Mouse (Mus musculus) forebrain, postnatal 0 days (tissue): ENCODE measurements at regions not wholly inside any gene's neighbourhood (a gene's known extent, or its start where the extent isn't known, plus 50 kb on each side); places are given as distances from the start of the nearest gene placed in this dataset.
A peak's percentile ranks its signal among the peaks of the same experiment; 100 is the strongest.

Experiments
- ATAC-seq: fragments of 200-750 bp; cut with Nextera tagmentation; 2 replicates; pipeline ENCODE4 v1.8.0; 2017; ENCODE audit warnings: mild to moderate bottlenecking, moderate library complexity
- DNase-seq: peaks from one replicate; pipeline ENCODE4 v3.0.0-alpha.2; 2015
- H3K27ac ChIP-seq: fragments of 300-500 bp; sonication (generic); 2 replicates; pipeline ENCODE4 v1.5.1; 2014; ENCODE audit warnings: low read depth, mild to moderate bottlenecking, antibody characterized with exemption, low read length, moderate library complexity, mixed read lengths
- H3K27me3 ChIP-seq: fragments of 300-500 bp; sonication (generic); 2 replicates; pipeline ENCODE4 v1.6.1; 2014; ENCODE audit warnings: mild to moderate bottlenecking, low read length, mixed read lengths; ENCODE audit not compliant: insufficient read depth
- H3K36me3 ChIP-seq: fragments of 300-500 bp; sonication (generic); 2 replicates; pipeline ENCODE4 v1.6.1; 2014; ENCODE audit warnings: mild to moderate bottlenecking, moderate library complexity; ENCODE audit not compliant: insufficient read depth
- H3K4me1 ChIP-seq: fragments of 300-500 bp; sonication (generic); 2 replicates; pipeline ENCODE4 v1.6.1; 2014; ENCODE audit warnings: antibody characterized with exemption; ENCODE audit not compliant: insufficient read depth
- H3K4me2 ChIP-seq: fragments of 300-500 bp; sonication (generic); 2 replicates; pipeline ENCODE4 v1.6.1; 2014; ENCODE audit warnings: low read depth, mild to moderate bottlenecking, moderate library complexity
- H3K4me3 ChIP-seq: fragments of 300-500 bp; sonication (generic); 2 replicates; pipeline ENCODE4 v1.5.1; 2014; ENCODE audit warnings: low read depth, low read length, mixed read lengths
- H3K9ac ChIP-seq: fragments of 300-500 bp; sonication (generic); 2 replicates; pipeline ENCODE4 v1.6.1; 2014; ENCODE audit warnings: mild to moderate bottlenecking
- H3K9me3 ChIP-seq: fragments of 300-500 bp; sonication (generic); 2 replicates; pipeline ENCODE4 v1.6.1; 2016; ENCODE audit warnings: low read length
- CTCF ChIP-seq: sonication (generic); IDR thresholded peaks from 2 replicates; pipeline ENCODE4 v1.5.1; 2016; ENCODE audit warnings: antibody characterized with exemption, control low read depth, low read depth
- WGBS: fragments of 180-500 bp; shearing (Covaris S2); extraction: QIAGEN DNeasy Blood & Tissue Kit; methylation state at CpG from one replicate; pipeline ENCODE4 v1.1.7; 2014; 5-methylcytosine and 5-hydroxymethylcytosine counted together

GRCm38 (mm10) chr2:123323769-123324168, 558.7 kb downstream of the Sqor start:
- Histone ChIP-seq H3K9me3 (no peaks in the 10 kb centered on the region), H3K36me3 (no peaks in the 10 kb centered on the region), H3K4me1 (0 out of 2 replicates have a peak, but pooled peaks cover 6% of the 10 kb centered on the region), H3K27me3 (no peaks in the 10 kb centered on the region), H3K9ac (no peak overlapping the region), H3K4me2 (no peak overlapping the region), H3K4me3 (no peak overlapping the region), H3K27ac (0 out of 2 replicates have a peak overlapping the region, but pooled peaks have one; percentile 11)
- DNase-seq: peak; percentile 45
- WGBS: 59% methylated on average over 3 of the region's 3 CpGs
- no peak for TF ChIP-seq CTCF
- peak; percentile 77 for ATAC-seq

GRCm38 (mm10) chr2:123324896-123325295, 559.9 kb downstream of the Sqor start:
- TF ChIP-seq CTCF: no peak
- 66% methylated on average over 2 of the region's 2 CpGs for WGBS
- no peak overlapping the region for H3K4me2 ChIP-seq

GRCm38 (mm10) chr2:123349625-123350346, 584.7 kb downstream of the Sqor start:
- Histone ChIP-seq H3K9me3 (no peaks in the 10 kb centered on the region), H3K36me3 (no peaks in the 10 kb centered on the region), H3K9ac (no peak overlapping the region), H3K4me3 (no peak overlapping the region), H3K4me2 (no peak overlapping the region), H3K4me1 (peaks cover 5% of the 10 kb centered on the region; the same call in 1 of the 2 replicates), H3K27me3 (no peaks in the 10 kb centered on the region), H3K27ac (no peak overlapping the region; the same call in 1 of the 2 replicates)
- TF ChIP-seq CTCF: no peak
- DNase-seq (peak; percentile 47), ATAC-seq (peak; percentile 94)
- 31% methylated on average over 10 of the region's 10 CpGs for WGBS

More at GRCm38 (mm10) chr2:123324896-123325295, 559.9 kb downstream of the Sqor start:
- Histone ChIP-seq H3K4me1 (0 out of 2 replicates have a peak, but pooled peaks cover 6% of the 10 kb centered on the region), H3K27me3 (no peaks in the 10 kb centered on the region), H3K36me3 (no peaks in the 10 kb centered on the region), H3K27ac (no peak overlapping the region), H3K9me3 (no peaks in the 10 kb centered on the region), H3K4me3 (no peak overlapping the region), H3K9ac (no peak overlapping the region)
- DNase-seq (no peak), ATAC-seq (no peak)

GRCm38 (mm10) chr2:123364204-123364603, 599.2 kb downstream of the Sqor start:
- H3K27ac ChIP-seq: no peak overlapping the region
- H3K4me1 ChIP-seq: no peaks in the 10 kb centered on the region
- DNase-seq (peak; percentile 20), ATAC-seq (peak; percentile 84)
- H3K36me3 ChIP-seq: no peaks in the 10 kb centered on the region
- no peaks in the 10 kb centered on the region for H3K9me3 ChIP-seq
- H3K9ac ChIP-seq: no peak overlapping the region
- TF ChIP-seq CTCF: no peak
- no peak overlapping the region for H3K4me3 ChIP-seq
- no peaks in the 10 kb centered on the region for H3K27me3 ChIP-seq
- H3K4me2 ChIP-seq: no peak overlapping the region

GRCm38 (mm10) chr2:123366571-123366970, 601.5 kb downstream of the Sqor start:
- DNase-seq: no peak
- 93% methylated on average over 2 of the region's 2 CpGs for WGBS

GRCm38 (mm10) chr2:123385622-123386418, 620.8 kb downstream of the Sqor start:
- Histone ChIP-seq H3K36me3 (no peaks in the 10 kb centered on the region), H3K4me3 (no peak overlapping the region), H3K9me3 (no peaks in the 10 kb centered on the region), H3K9ac (no peak overlapping the region), H3K4me2 (no peak overlapping the region), H3K27me3 (no peaks in the 10 kb centered on the region), H3K27ac (no peak overlapping the region), H3K4me1 (no peaks in the 10 kb centered on the region)
- ATAC-seq: peak; percentile 69; the same call in 1 of the 2 replicates
- 49% methylated on average over 6 of the region's 6 CpGs for WGBS
- DNase-seq: peak; percentile 16
- no peak for TF ChIP-seq CTCF

More at GRCm38 (mm10) chr2:123366571-123366970, 601.5 kb downstream of the Sqor start:
- no peak for ATAC-seq
- Histone ChIP-seq H3K27me3 (no peaks in the 10 kb centered on the region), H3K9ac (no peak overlapping the region), H3K4me2 (no peak overlapping the region), H3K27ac (no peak overlapping the region), H3K4me1 (no peaks in the 10 kb centered on the region), H3K4me3 (no peak overlapping the region), H3K36me3 (no peaks in the 10 kb centered on the region), H3K9me3 (no peaks in the 10 kb centered on the region)
- no peak for TF ChIP-seq CTCF
